Mouse (Mus musculus): ENCODE measurements at regions not wholly inside any gene's neighbourhood (a gene's known extent, or its start where the extent isn't known, plus 50 kb on each side); places are given as distances from the start of the nearest gene placed in this dataset.

- no peaks in the 10 kb centered on the region for H3K9me3 ChIP-seq (replicated peaks)
- H3K27ac ChIP-seq (replicated peaks): no peak overlapping the region
- WGBS: 28% methylated on average over 3 of the region's 3 CpGs
- H3K4me1 ChIP-seq: 0 out of 2 replicates have a peak, but pooled peaks cover 5% of the 10 kb centered on the region
- H3K4me3 ChIP-seq (replicated peaks): no peak overlapping the region
- H3K36me3 ChIP-seq: no peaks in the 10 kb centered on the region
- no peak overlapping the region for H3K9ac ChIP-seq
- no peak overlapping the region for H3K4me2 ChIP-seq (replicated peaks)
- ATAC-seq (ENCODE audit: insufficient number of reproducible peaks, low FRiP score, low TSS enrichment, low read depth): no peak
- H3K27me3 ChIP-seq: no peaks in the 10 kb centered on the region
These were observed 399.9 kb upstream of the Igfbp7 start for GRCm38 (mm10) chr5:77807726-77808125.

GRCm38 (mm10) chr5:77806334-77807157 lies 398.7 kb upstream of the Igfbp7 start:
- Histone ChIP-seq H3K4me1 (0 out of 2 replicates have a peak, but pooled peaks cover 5% of the 10 kb centered on the region), H3K4me2 (replicated peaks) (no peak overlapping the region), H3K27ac (replicated peaks) (no peak overlapping the region), H3K36me3 (no peaks in the 10 kb centered on the region), H3K9me3 (replicated peaks) (no peaks in the 10 kb centered on the region), H3K27me3 (no peaks in the 10 kb centered on the region), H3K4me3 (replicated peaks) (no peak overlapping the region), H3K9ac (no peak overlapping the region)
- WGBS: 43% methylated on average over 9 of the region's 9 CpGs
- no peak for ATAC-seq (ENCODE audit: insufficient number of reproducible peaks, low FRiP score, low TSS enrichment, low read depth)

- 86% methylated on average over 6 of the region's 6 CpGs for WGBS
- Histone ChIP-seq H3K9ac (no peak overlapping the region), H3K4me3 (replicated peaks) (no peak overlapping the region), H3K36me3 (no peaks in the 10 kb centered on the region), H3K4me2 (replicated peaks) (no peak overlapping the region), H3K4me1 (0 out of 2 replicates have a peak, but pooled peaks cover 5% of the 10 kb centered on the region), H3K27ac (replicated peaks) (no peak overlapping the region), H3K9me3 (replicated peaks) (no peaks in the 10 kb centered on the region), H3K27me3 (no peaks in the 10 kb centered on the region)
- ATAC-seq (ENCODE audit: insufficient number of reproducible peaks, low FRiP score, low TSS enrichment, low read depth): no peak
These were observed 398.0 kb upstream of the Igfbp7 start for GRCm38 (mm10) chr5:77805796-77806195.

GRCm38 (mm10) chr5:77805303-77805702 lies 397.5 kb upstream of the Igfbp7 start:
- Histone ChIP-seq H3K9ac (no peak overlapping the region), H3K4me3 (replicated peaks) (no peak overlapping the region), H3K27ac (replicated peaks) (no peak overlapping the region), H3K9me3 (replicated peaks) (no peaks in the 10 kb centered on the region), H3K36me3 (no peaks in the 10 kb centered on the region), H3K27me3 (no peaks in the 10 kb centered on the region), H3K4me1 (0 out of 2 replicates have a peak, but pooled peaks cover 5% of the 10 kb centered on the region), H3K4me2 (replicated peaks) (no peak overlapping the region)
- ATAC-seq (ENCODE audit: insufficient number of reproducible peaks, low FRiP score, low TSS enrichment, low read depth): no peak
- WGBS: 70% methylated on average over 1 of the region's 1 CpGs

GRCm38 (mm10) chr5:77804113-77804512 lies 396.3 kb upstream of the Igfbp7 start:
- H3K4me3 ChIP-seq (replicated peaks): no peak overlapping the region; the same call in 1 of the 2 replicates
- no peak overlapping the region for H3K27ac ChIP-seq (replicated peaks)
- H3K9me3 ChIP-seq (replicated peaks): no peaks in the 10 kb centered on the region
- H3K4me2 ChIP-seq (replicated peaks): peak overlapping the region; percentile 17; the same call in 1 of the 2 replicates
- H3K27me3 ChIP-seq: no peaks in the 10 kb centered on the region
- no peak for ATAC-seq (ENCODE audit: insufficient number of reproducible peaks, low FRiP score, low TSS enrichment, low read depth)
- WGBS: 47% methylated on average over 9 of the region's 9 CpGs
- 0 out of 2 replicates have a peak, but pooled peaks cover 5% of the 10 kb centered on the region for H3K4me1 ChIP-seq
- H3K9ac ChIP-seq: no peak overlapping the region
- H3K36me3 ChIP-seq: no peaks in the 10 kb centered on the region

GRCm38 (mm10) chr5:77803562-77803961 lies 395.7 kb upstream of the Igfbp7 start:
- Histone ChIP-seq H3K4me1 (0 out of 2 replicates have a peak, but pooled peaks cover 5% of the 10 kb centered on the region), H3K4me3 (replicated peaks) (no peak overlapping the region; the same call in 1 of the 2 replicates), H3K36me3 (no peaks in the 10 kb centered on the region), H3K9ac (no peak overlapping the region), H3K27ac (replicated peaks) (no peak overlapping the region), H3K9me3 (replicated peaks) (no peaks in the 10 kb centered on the region), H3K4me2 (replicated peaks) (peak overlapping the region; percentile 17; the same call in 1 of the 2 replicates), H3K27me3 (no peaks in the 10 kb centered on the region)
- ATAC-seq (ENCODE audit: insufficient number of reproducible peaks, low FRiP score, low TSS enrichment, low read depth): no peak
- WGBS: 54% methylated on average over 6 of the region's 6 CpGs

GRCm38 (mm10) chr5:77796960-77797359 lies 389.1 kb upstream of the Igfbp7 start:
- H3K36me3 ChIP-seq: no peaks in the 10 kb centered on the region
- no peak overlapping the region for H3K4me3 ChIP-seq (replicated peaks)
- no peak for ATAC-seq (ENCODE audit: insufficient number of reproducible peaks, low FRiP score, low TSS enrichment, low read depth)
- WGBS: 64% methylated on average over 3 of the region's 3 CpGs
- no peaks in the 10 kb centered on the region for H3K4me1 ChIP-seq
- H3K27me3 ChIP-seq: no peaks in the 10 kb centered on the region
- no peak overlapping the region for H3K4me2 ChIP-seq (replicated peaks)
- H3K9ac ChIP-seq: no peak overlapping the region
- H3K27ac ChIP-seq (replicated peaks): no peak overlapping the region
- no peaks in the 10 kb centered on the region for H3K9me3 ChIP-seq (replicated peaks)

- no peak overlapping the region for H3K4me3 ChIP-seq (replicated peaks)
- H3K9me3 ChIP-seq (replicated peaks): no peaks in the 10 kb centered on the region
- 78% methylated on average over 5 of the region's 5 CpGs for WGBS
- no peaks in the 10 kb centered on the region for H3K27me3 ChIP-seq
- H3K9ac ChIP-seq: no peak overlapping the region
- H3K36me3 ChIP-seq: no peaks in the 10 kb centered on the region
- H3K27ac ChIP-seq (replicated peaks): no peak overlapping the region
- no peak overlapping the region for H3K4me2 ChIP-seq (replicated peaks)
- H3K4me1 ChIP-seq: no peaks in the 10 kb centered on the region
- ATAC-seq (ENCODE audit: insufficient number of reproducible peaks, low FRiP score, low TSS enrichment, low read depth): no peak
These were observed 387.9 kb upstream of the Igfbp7 start for GRCm38 (mm10) chr5:77795766-77796165.

- no peak overlapping the region for H3K4me2 ChIP-seq (replicated peaks)
- H3K9me3 ChIP-seq (replicated peaks): no peaks in the 10 kb centered on the region
- H3K9ac ChIP-seq: no peak overlapping the region
- no peak overlapping the region for H3K27ac ChIP-seq (replicated peaks)
- ATAC-seq (ENCODE audit: insufficient number of reproducible peaks, low FRiP score, low TSS enrichment, low read depth): no peak
- no peaks in the 10 kb centered on the region for H3K36me3 ChIP-seq
- H3K4me3 ChIP-seq (replicated peaks): no peak overlapping the region
- H3K27me3 ChIP-seq: no peaks in the 10 kb centered on the region
- 70% methylated on average over 2 of the region's 2 CpGs for WGBS
- H3K4me1 ChIP-seq: no peaks in the 10 kb centered on the region
These were observed 376.1 kb upstream of the Igfbp7 start for GRCm38 (mm10) chr5:77783953-77784352.

GRCm38 (mm10) chr5:77762426-77763042 lies 354.7 kb upstream of the Igfbp7 start:
- Histone ChIP-seq H3K9ac (no peak overlapping the region), H3K4me2 (replicated peaks) (no peak overlapping the region), H3K36me3 (no peaks in the 10 kb centered on the region), H3K4me1 (no peaks in the 10 kb centered on the region), H3K9me3 (replicated peaks) (no peaks in the 10 kb centered on the region), H3K4me3 (replicated peaks) (no peak overlapping the region), H3K27me3 (no peaks in the 10 kb centered on the region), H3K27ac (replicated peaks) (no peak overlapping the region)
- ATAC-seq (ENCODE audit: insufficient number of reproducible peaks, low FRiP score, low TSS enrichment, low read depth): no peak
- 23% methylated on average over 6 of the region's 6 CpGs for WGBS

- no peaks in the 10 kb centered on the region for H3K4me1 ChIP-seq
- no peak overlapping the region for H3K9ac ChIP-seq
- H3K4me2 ChIP-seq (replicated peaks): no peak overlapping the region
- H3K9me3 ChIP-seq (replicated peaks): no peaks in the 10 kb centered on the region
- H3K27ac ChIP-seq (replicated peaks): no peak overlapping the region
- no peak for ATAC-seq (ENCODE audit: insufficient number of reproducible peaks, low FRiP score, low TSS enrichment, low read depth)
- no peak overlapping the region for H3K4me3 ChIP-seq (replicated peaks)
- no peaks in the 10 kb centered on the region for H3K27me3 ChIP-seq
- H3K36me3 ChIP-seq: no peaks in the 10 kb centered on the region
- WGBS: 78% methylated on average over 6 of the region's 6 CpGs
These were observed 354.2 kb upstream of the Igfbp7 start for GRCm38 (mm10) chr5:77762013-77762412.
